Mouse (Mus musculus) myocyte (in vitro differentiated cells): ENCODE results near the gene Gnaz. TPM values are rescaled to one million over a fixed set of nuclear protein-coding genes. Genes with fewer than 3 reads are reported as not detected.
A peak's percentile ranks its signal among the peaks of the same experiment; 100 is the strongest.

ENCODE experiments used
- H3K27me3 ChIP-seq: one replicate; pipeline ENCODE4 v1.6.1; 2011; ENCODE audit not compliant: control insufficient read depth, insufficient read depth, insufficient read length
- H3K36me3 ChIP-seq: one replicate; pipeline ENCODE4 v1.6.1; 2011; ENCODE audit not compliant: control insufficient read depth, insufficient read depth
- H3K4me2 ChIP-seq: one replicate; pipeline ENCODE4 v1.6.1; 2011; ENCODE audit warnings: low read depth, control low read depth
- H3K4me3 ChIP-seq: one replicate; pipeline ENCODE4 v1.5.1; 2011; ENCODE audit warnings: mild to moderate bottlenecking, control low read depth, moderate library complexity
- H3K79me2 ChIP-seq: one replicate; pipeline ENCODE4 v1.6.1; 2011; ENCODE audit not compliant: control insufficient read depth, insufficient read depth
- H3ac ChIP-seq: one replicate; pipeline ENCODE4 v1.6.1; 2011; ENCODE audit not compliant: control insufficient read depth, insufficient read length
- CEBPB ChIP-seq: IDR thresholded peaks from 2 replicates; pipeline ENCODE4 v1.6.1; 2011; ENCODE audit warnings: mild to moderate bottlenecking, moderate library complexity; ENCODE audit not compliant: poor library complexity, insufficient read depth, severe bottlenecking
- E2F4 ChIP-seq: IDR thresholded peaks from one replicate; pipeline ENCODE4 v1.6.1; 2011; ENCODE audit warnings: mild to moderate bottlenecking, control low read depth, moderate library complexity; ENCODE audit not compliant: insufficient read depth
- MAX ChIP-seq: IDR thresholded peaks from one replicate; pipeline ENCODE4 v1.6.1; 2011; ENCODE audit warnings: low read depth, mild to moderate bottlenecking, control low read depth
- MYOD1 ChIP-seq, 3 experiments: IDR thresholded peaks; one replicate each; pipeline ENCODE4 v1.6.1; 2011; ENCODE audit warnings: control low read depth in 2 of 3, low read depth in 2 of 3, mild to moderate bottlenecking in 2 of 3, moderate library complexity in 1 of 3; ENCODE audit not compliant: insufficient read length in 2 of 3, control insufficient read depth in 1 of 3
- MYOG ChIP-seq, 3 experiments: IDR thresholded peaks; one replicate each; pipeline ENCODE4 v1.6.1; 2011; ENCODE audit warnings: control low read depth in 2 of 3, low read depth in 2 of 3, mild to moderate bottlenecking in 2 of 3; ENCODE audit not compliant: insufficient read length in 2 of 3, control insufficient read depth in 1 of 3, insufficient read depth in 1 of 3
- POLR2A ChIP-seq: IDR thresholded peaks from one replicate; pipeline ENCODE4 v1.6.1; 2011; ENCODE audit warnings: low read depth, mild to moderate bottlenecking, control low read depth, moderate library complexity; ENCODE audit not compliant: insufficient read length
- POLR2AphosphoS2 ChIP-seq: IDR thresholded peaks from one replicate; pipeline ENCODE4 v1.6.1; 2011; ENCODE audit warnings: low read depth, control low read depth; ENCODE audit not compliant: insufficient read length
- REST ChIP-seq: IDR thresholded peaks from one replicate; pipeline ENCODE4 v1.6.1; 2011; ENCODE audit warnings: mild to moderate bottlenecking, control low read depth, moderate library complexity; ENCODE audit not compliant: insufficient read depth, insufficient read length
- SRF ChIP-seq: IDR thresholded peaks from one replicate; pipeline ENCODE4 v1.6.1; 2011; ENCODE audit warnings: low read depth; ENCODE audit not compliant: control insufficient read depth, insufficient read length
- TCF12 ChIP-seq: IDR thresholded peaks from one replicate; pipeline ENCODE4 v1.6.1; 2011; ENCODE audit warnings: mild to moderate bottlenecking, control low read depth; ENCODE audit not compliant: poor library complexity, insufficient read depth, severe bottlenecking
- TCF3 ChIP-seq: IDR thresholded peaks from one replicate; pipeline ENCODE4 v1.6.1; 2011; ENCODE audit warnings: low read depth, control low read depth; ENCODE audit not compliant: insufficient read length
- USF1 ChIP-seq: IDR thresholded peaks from one replicate; pipeline ENCODE4 v1.6.1; 2011; ENCODE audit warnings: low read depth, mild to moderate bottlenecking, control low read depth, moderate library complexity
- polyA plus RNA-seq: library from polyadenylated mRNA; unstranded; fragments of >200 nt; fragmentation: generic; extraction: Trizol; gene quantifications from one replicate; pipeline ENCODE4 v1.2.1, GENCODE M21; 2012; ENCODE audit warnings: missing spikeins

Gene Gnaz
- polyA plus RNA-seq, 1 experiment = 0.54 TPM

- no peaks in the 10 kb centered on the region for H3K36me3 ChIP-seq
- no peak overlapping the region for H3K4me2 ChIP-seq
- TF ChIP-seq SRF = no peak
- H3K4me3 ChIP-seq = no peak overlapping the region
- H3K27me3 ChIP-seq = no peaks in the 10 kb centered on the region
- no peak overlapping the region for H3ac ChIP-seq
- no peaks in the 10 kb centered on the region for H3K79me2 ChIP-seq
Measured at GRCm38 (mm10) chr10:75051364-75052074, 84.5 kb downstream of the Gnaz start.

GRCm38 (mm10) chr10:75052902-75053301 lies 85.9 kb downstream of the Gnaz start:
- H3K79me2 ChIP-seq = no peaks in the 10 kb centered on the region
- H3K4me2 ChIP-seq = no peak overlapping the region
- H3K36me3 ChIP-seq = no peaks in the 10 kb centered on the region
- no peak overlapping the region for H3ac ChIP-seq
- H3K27me3 ChIP-seq = no peaks in the 10 kb centered on the region
- TF ChIP-seq MYOG (IDR thresholded peaks at IDR 0.05; ENCODE audit: control insufficient read depth in 1 of 3, insufficient read depth in 1 of 3, insufficient read length in 2 of 3, low read depth in 2 of 3) (no peak), POLR2A (no peak), TCF12 (no peak), REST (no peak), E2F4 (no peak), POLR2AphosphoS2 (no peak), MAX (no peak), CEBPB (no peak), TCF3 (no peak), SRF (no peak), USF1 (no peak), MYOD1 (IDR thresholded peaks at IDR 0.05; ENCODE audit: control insufficient read depth in 1 of 3, insufficient read length in 2 of 3, low read depth in 2 of 3) (no peak)
- no peak overlapping the region for H3K4me3 ChIP-seq

- no peaks in the 10 kb centered on the region for H3K36me3 ChIP-seq
- H3ac ChIP-seq = no peak overlapping the region
- TF ChIP-seq SRF = no peak
- no peak for TF ChIP-seq E2F4
- no peak for TF ChIP-seq POLR2A
- TF ChIP-seq REST = no peak
- no peak for TF ChIP-seq CEBPB
- TF ChIP-seq MYOG (IDR thresholded peaks at IDR 0.05; ENCODE audit: control insufficient read depth in 1 of 3, insufficient read depth in 1 of 3, insufficient read length in 2 of 3, low read depth in 2 of 3) = no peak
- TF ChIP-seq USF1 = no peak
- TF ChIP-seq MAX = no peak
- TF ChIP-seq MYOD1 (IDR thresholded peaks at IDR 0.05; ENCODE audit: control insufficient read depth in 1 of 3, insufficient read length in 2 of 3, low read depth in 2 of 3) = no peak
- TF ChIP-seq TCF12 = no peak
- TF ChIP-seq POLR2AphosphoS2 = no peak
- TF ChIP-seq TCF3 = no peak
- no peaks in the 10 kb centered on the region for H3K79me2 ChIP-seq
- no peak overlapping the region for H3K4me3 ChIP-seq
- H3K27me3 ChIP-seq = no peaks in the 10 kb centered on the region
- H3K4me2 ChIP-seq = no peak overlapping the region
Measured at GRCm38 (mm10) chr10:75053655-75054054, 86.7 kb downstream of the Gnaz start.

DNA sequence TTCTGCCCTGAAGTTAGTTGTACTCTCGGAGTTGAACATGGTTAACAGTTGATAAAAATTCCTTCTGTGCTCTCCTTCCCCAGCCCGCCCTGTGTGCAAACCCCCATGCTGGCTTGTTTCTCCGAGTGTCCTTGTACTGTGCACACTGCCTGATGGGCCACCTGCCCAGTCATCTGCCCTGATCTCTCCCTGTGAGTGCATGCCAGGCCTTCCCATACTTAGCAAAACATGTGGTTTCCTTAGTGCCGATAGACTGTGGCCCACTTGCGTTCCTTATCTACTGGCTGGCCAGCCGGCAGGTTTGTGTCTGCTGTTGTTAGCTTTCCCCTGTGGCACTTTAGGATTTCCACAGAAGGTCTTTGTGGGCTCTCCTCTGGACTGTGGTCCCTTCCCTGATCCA lies 87.1 kb downstream of the Gnaz start:
- Histone ChIP-seq H3K4me2 (no peak overlapping the region), H3K27me3 (no peaks in the 10 kb centered on the region), H3K4me3 (no peak overlapping the region), H3K36me3 (no peaks in the 10 kb centered on the region), H3ac (no peak overlapping the region), H3K79me2 (no peaks in the 10 kb centered on the region)
- peak in 2 of 3 experiments; percentile 4 to 51 for TF ChIP-seq MYOG (IDR thresholded peaks at IDR 0.05; ENCODE audit: control insufficient read depth in 1 of 3, insufficient read depth in 1 of 3, insufficient read length in 2 of 3, low read depth in 2 of 3)
- TF ChIP-seq REST = no peak
- no peak for TF ChIP-seq E2F4

- Histone ChIP-seq H3K4me3 (no peak overlapping the region), H3K79me2 (no peaks in the 10 kb centered on the region), H3K4me2 (no peak overlapping the region), H3K27me3 (no peaks in the 10 kb centered on the region), H3K36me3 (no peaks in the 10 kb centered on the region), H3ac (no peak overlapping the region)
- TF ChIP-seq SRF = no peak
- TF ChIP-seq USF1 = no peak
- no peak for TF ChIP-seq MYOG (IDR thresholded peaks at IDR 0.05; ENCODE audit: control insufficient read depth in 1 of 3, insufficient read depth in 1 of 3, insufficient read length in 2 of 3, low read depth in 2 of 3)
- no peak for TF ChIP-seq POLR2AphosphoS2
- TF ChIP-seq TCF12 = no peak
- no peak for TF ChIP-seq TCF3
- TF ChIP-seq REST = no peak
- TF ChIP-seq CEBPB = no peak
- no peak for TF ChIP-seq E2F4
- no peak for TF ChIP-seq MYOD1 (IDR thresholded peaks at IDR 0.05; ENCODE audit: control insufficient read depth in 1 of 3, insufficient read length in 2 of 3, low read depth in 2 of 3)
- TF ChIP-seq POLR2A = no peak
Measured at GRCm38 (mm10) chr10:75055672-75056071, 88.7 kb downstream of the Gnaz start.
